Mouse (Mus musculus) mouse trophoblast stem cell (cell line): ENCODE data around the gene Nlgn2.
"Not testable (repeated sequence)": the region's sequence is repeated elsewhere in the genome, so short reads cannot be mapped to it uniquely, and the experiment has no call there.

Experiments
- in situ Hi-C, 2 experiments: fragments of 300-500 bp; cut with MseI, MboI; formaldehyde crosslinking; loops; 2 replicates in 1 of 2; 3 replicates in 1 of 2; pipeline ENCODE4 v1.15.1; 2025

Nlgn2 gene

GRCm38 (mm10) chr11:69864138-69864860, 26.7 kb upstream of the Nlgn2 start:
- in situ Hi-C loops = no loop called here

GRCm38 (mm10) chr11:69863729-69864128, 26.1 kb upstream of the Nlgn2 start:
- in situ Hi-C loops = not testable (repeated sequence)

GRCm38 (mm10) chr11:69858113-69858998, 20.8 kb upstream of the Nlgn2 start, which contains the start of gene Tnk1:
Gene Tnk1, minus strand, starts transcription at chr11:69858730.
- in situ Hi-C loops = no loop called here

GRCm38 (mm10) chr11:69855347-69855746, 17.8 kb upstream of the Nlgn2 start:
- in situ Hi-C loops = no loop called here

- in situ Hi-C loops = no loop called here
Observed at GRCm38 (mm10) chr11:69854680-69855079, 17.1 kb upstream of the Nlgn2 start.

- in situ Hi-C loops = no loop called here
Observed at GRCm38 (mm10) chr11:69853994-69854393, 16.4 kb upstream of the Nlgn2 start.

GRCm38 (mm10) chr11:69850754-69851153, 13.2 kb upstream of the Nlgn2 start:
- in situ Hi-C loops = no loop called here

- in situ Hi-C loops = no loop called here
Observed at GRCm38 (mm10) chr11:69849884-69850283, 12.3 kb upstream of the Nlgn2 start.

- in situ Hi-C loops = no loop called here
Observed at GRCm38 (mm10) chr11:69849128-69849527, 11.5 kb upstream of the Nlgn2 start.

- in situ Hi-C loops = no loop called here
Observed at GRCm38 (mm10) chr11:69848021-69848420, 10.4 kb upstream of the Nlgn2 start.

GRCm38 (mm10) chr11:69846738-69847688, 9.4 kb upstream of the Nlgn2 start:
- in situ Hi-C loops = no loop called here

GRCm38 (mm10) chr11:69846198-69846680, 8.7 kb upstream of the Nlgn2 start, which contains the start of gene Plscr3:
Gene Plscr3, plus strand, starts transcription at chr11:69846376.
- in situ Hi-C loops = no loop called here

- in situ Hi-C loops = no loop called here
Observed at GRCm38 (mm10) chr11:69838714-69839104, 1.1 kb upstream of the Nlgn2 start.

GRCm38 (mm10) chr11:69837952-69838713, 549 bp upstream of the Nlgn2 start, which contains the start of gene Tmem256:
Gene Tmem256, plus strand, starts transcription at chr11:69838514.
- in situ Hi-C loops = no loop called here

GRCm38 (mm10) chr11:69836703-69837576, 644 bp downstream of the Nlgn2 start:
- in situ Hi-C loops = no loop called here

GRCm38 (mm10) chr11:69835966-69836335, 1.6 kb downstream of the Nlgn2 start:
- in situ Hi-C loops = no loop called here

- in situ Hi-C loops = no loop called here
Observed at GRCm38 (mm10) chr11:69835326-69835965, 2.1 kb downstream of the Nlgn2 start.

GRCm38 (mm10) chr11:69834001-69834549, 3.5 kb downstream of the Nlgn2 start:
- in situ Hi-C loops = no loop called here

- in situ Hi-C loops = no loop called here
Observed at GRCm38 (mm10) chr11:69833554-69833953, 4.0 kb downstream of the Nlgn2 start.
